Mouse (Mus musculus) activated CD4-positive, CD25-positive, alpha-beta regulatory T cell (primary cell): Measurements from ENCODE around the gene Trim30b. TPM values are rescaled to one million over a fixed set of nuclear protein-coding genes. Genes with fewer than 3 reads are reported as not detected.

Source experiments
- polyA plus RNA-seq, 2 experiments: library from polyadenylated mRNA; unstranded; fragments of 100-300 nt; shearing (Covaris generic); gene quantifications; one replicate each; pipeline ENCODE4 v1.2.1; 2017

Gene Trim30b
- 1 to 10 TPM; 1.0 to 2.2 TPM for polyA plus RNA-seq

DNA sequence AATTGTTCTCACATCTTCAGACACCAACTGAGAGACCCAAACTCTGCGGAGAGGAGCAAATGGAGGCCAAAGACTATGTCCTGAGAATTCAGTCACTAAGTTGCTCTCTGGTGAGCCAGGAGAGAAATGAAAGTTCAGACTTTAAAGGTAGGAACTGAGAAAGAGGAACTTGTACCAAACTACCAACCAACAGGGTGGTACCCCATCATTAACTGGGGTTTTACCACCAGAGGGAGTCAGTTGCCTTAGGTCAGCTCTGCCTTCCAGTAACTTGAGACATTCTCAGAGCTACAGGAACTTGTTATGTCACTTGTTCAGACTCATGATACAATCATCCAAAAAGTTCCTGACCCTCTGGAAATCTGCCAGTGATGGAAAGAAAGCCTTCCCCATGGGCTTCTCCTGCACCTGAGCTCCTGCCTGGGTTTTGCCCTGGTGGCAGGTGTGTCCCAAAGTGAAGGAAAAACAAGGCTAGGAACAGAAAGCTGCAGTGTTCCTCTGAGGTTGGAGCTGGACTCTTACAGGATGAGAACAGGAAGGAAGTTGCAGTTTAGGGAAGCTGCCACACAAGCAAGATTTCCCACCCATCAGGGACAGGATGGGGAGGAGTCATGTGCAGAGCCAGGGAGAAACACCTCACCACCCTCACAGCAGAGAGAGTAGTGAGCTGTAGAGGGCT, at the start of gene Trim30b:
Gene Trim30b (minus strand): TSS at position 149 of the 679 bp plus-strand sequence.

DNA sequence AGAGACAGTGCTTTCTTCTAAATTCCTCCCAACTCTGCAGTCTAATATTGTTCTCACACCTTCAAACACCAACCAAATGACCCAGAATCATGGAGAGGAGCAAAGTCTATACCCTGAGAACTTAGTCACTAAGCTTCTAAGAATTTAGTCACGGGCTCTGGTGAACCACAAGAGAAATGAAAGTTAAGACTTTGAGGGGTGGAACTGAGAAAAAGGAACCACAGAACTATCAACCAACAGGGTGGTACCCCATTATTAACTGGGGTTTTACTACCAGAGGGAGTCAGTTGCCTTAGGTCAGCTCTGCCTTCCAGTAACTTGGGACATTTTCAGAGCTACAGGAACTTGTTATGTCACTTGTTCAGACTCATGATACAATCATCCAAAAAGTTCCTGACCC, 31.0 kb upstream of the Trim30b start, which contains the start of gene Trim30c:
Gene Trim30c (minus strand): TSS at position 140 of the 400 bp plus-strand sequence.

DNA sequence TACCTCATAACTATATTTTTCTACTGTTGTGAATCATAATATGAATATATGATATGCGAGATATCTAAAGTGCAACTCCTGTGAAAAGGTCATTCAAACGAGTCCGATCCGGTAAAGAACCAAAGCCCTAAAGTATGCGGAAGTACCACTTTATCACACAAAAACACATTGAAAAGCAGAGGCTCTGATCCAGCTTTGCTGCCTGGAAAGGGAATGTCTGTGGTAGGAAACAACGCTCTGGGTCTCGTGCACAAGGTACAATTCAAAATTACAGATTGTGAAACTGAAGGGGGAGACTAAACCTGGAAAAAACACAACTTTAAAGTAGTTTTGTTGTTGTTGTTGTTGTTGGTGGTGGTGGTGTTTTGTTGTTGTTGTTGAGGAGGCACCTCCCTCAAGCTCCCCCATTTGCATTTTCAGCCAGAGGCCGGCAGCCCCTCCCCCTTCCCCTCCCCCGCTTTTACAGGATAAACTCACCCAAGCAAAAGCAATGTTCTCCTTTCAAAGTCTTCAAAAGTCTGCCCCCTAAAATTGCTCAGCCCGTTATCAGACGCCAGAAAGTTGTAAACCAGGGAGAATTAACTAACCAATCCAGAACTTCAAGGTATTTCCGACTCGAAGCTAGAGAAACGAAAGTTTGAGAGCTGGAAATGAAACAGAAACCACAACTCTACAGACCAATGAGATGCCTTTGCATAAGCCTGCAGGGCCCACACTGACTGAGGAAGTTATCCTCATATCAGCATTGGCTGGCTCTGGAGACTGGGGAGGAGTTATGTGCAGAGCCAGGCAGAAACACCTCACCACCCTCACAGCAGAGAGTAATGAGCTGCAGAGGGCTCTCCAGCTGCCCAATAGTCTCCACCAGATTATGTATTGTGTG, 16.7 kb downstream of the Trim30b start, which contains the start of gene Trim12c:
Gene Trim12c (minus strand): TSS at position 646 of the 883 bp plus-strand sequence.

DNA sequence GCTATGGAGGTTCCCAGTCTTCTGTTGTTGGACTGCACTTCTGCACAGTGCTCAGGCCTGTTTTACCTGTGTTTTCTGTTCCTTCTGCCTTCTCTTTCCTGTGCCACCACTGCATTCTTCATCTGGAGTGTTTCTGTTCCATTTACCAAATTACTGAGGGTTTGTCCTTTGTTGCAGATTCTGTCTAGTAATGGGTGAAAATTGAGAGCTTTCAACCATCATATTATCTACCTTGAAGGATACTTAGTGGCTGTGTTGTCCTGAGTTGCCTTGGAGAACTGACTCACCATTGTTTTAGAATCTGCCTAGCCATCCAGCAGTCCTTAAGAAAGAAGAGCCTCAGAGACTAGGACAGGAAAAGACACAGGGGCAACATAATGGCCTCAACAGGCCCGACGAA, 40.5 kb downstream of the Trim30b start, which contains the start of gene Trim34b:
Gene Trim34b (plus strand): TSS at position 301 of the 400 bp plus-strand sequence.

GRCm38 (mm10) chr7:104315369-104316080, 54.2 kb downstream of the Trim30b start, which contains the start of gene Trim12a:
TSS of gene Trim12a (minus strand) at chr7:104315466.

Other genes with a start within 250 kb of the Trim30b start
- gene Ubqln5, start 240.1 kb downstream of the Trim30b start, polyA plus RNA-seq = not detected
- gene Olfr643, start 232.5 kb downstream of the Trim30b start, polyA plus RNA-seq = not detected
- gene Ubqln3, start 226.6 kb downstream of the Trim30b start, polyA plus RNA-seq = not detected
- gene Ubqlnl, start 219.3 kb downstream of the Trim30b start, polyA plus RNA-seq = under 1 TPM in 1 of 2 experiments, not detected in 1; 0.57 TPM
- gene Olfm5, start 205.1 kb downstream of the Trim30b start, polyA plus RNA-seq = not detected
- gene Olfr648, start 186.5 kb downstream of the Trim30b start, polyA plus RNA-seq = under 1 TPM in 1 of 2 experiments, not detected in 1; 0.10 TPM
- not detected for gene Olfr649, start 173.9 kb downstream of the Trim30b start, polyA plus RNA-seq
- gene Trim6, start 151.1 kb downstream of the Trim30b start, polyA plus RNA-seq = 1 to 10 TPM; 1.9 to 2.3 TPM
- gene Trim34a, start 125.4 kb downstream of the Trim30b start, polyA plus RNA-seq = 10 to 100 TPM; 37.5 to 46.9 TPM
- 10 to 100 TPM; 26.9 to 27.7 TPM for gene Trim5, start 81.8 kb downstream of the Trim30b start, polyA plus RNA-seq
- 100 to 1,000 TPM; 132 to 180 TPM for gene Trim12a, start 54.4 kb downstream of the Trim30b start, polyA plus RNA-seq
- gene Trim34b, start 40.4 kb downstream of the Trim30b start, polyA plus RNA-seq = 1 to 10 TPM in 1 of 2 experiments, under 1 TPM in 1; 0.25 to 1.1 TPM
- gene Trim12c, start 16.5 kb downstream of the Trim30b start, polyA plus RNA-seq = 10 to 100 TPM; 25.7 to 33.5 TPM
- gene Trim30c, start 31.0 kb upstream of the Trim30b start, polyA plus RNA-seq = under 1 TPM; 0.47 to 0.86 TPM
- 10 to 100 TPM; 54.1 to 86.0 TPM for gene Trim30a, start 95.3 kb upstream of the Trim30b start, polyA plus RNA-seq
- 10 to 100 TPM; 17.4 to 23.2 TPM for gene Trim30d, start 138.0 kb upstream of the Trim30b start, polyA plus RNA-seq
- not detected for gene Olfr651, start 180.2 kb upstream of the Trim30b start, polyA plus RNA-seq
- gene Olfr652, start 191.0 kb upstream of the Trim30b start, polyA plus RNA-seq = under 1 TPM in 1 of 2 experiments, not detected in 1; 0.20 TPM
- not detected for gene Olfr653, start 207.4 kb upstream of the Trim30b start, polyA plus RNA-seq
- under 1 TPM in 1 of 2 experiments, not detected in 1; 0.09 TPM for gene Olfr654, start 217.1 kb upstream of the Trim30b start, polyA plus RNA-seq
- under 1 TPM in 1 of 2 experiments, not detected in 1; 0.14 TPM for gene Olfr655, start 231.9 kb upstream of the Trim30b start, polyA plus RNA-seq
- gene Olfr656, start 244.1 kb upstream of the Trim30b start, polyA plus RNA-seq = under 1 TPM in 1 of 2 experiments, not detected in 1; 0.11 TPM